Mouse (Mus musculus) liver, embryonic 11.5 days (tissue): ENCODE data around the gene Slc5a1. TPM values are rescaled to one million over a fixed set of nuclear protein-coding genes. Genes with fewer than 3 reads are reported as not detected.

ENCODE experiments used
- ATAC-seq: fragments of 200-750 bp; cut with Nextera tagmentation; replicated peaks from 2 replicates; pipeline ENCODE4 v1.8.0; 2017; ENCODE audit warnings: moderate number of reproducible peaks, mild to moderate bottlenecking, moderate TSS enrichment, moderate library complexity; ENCODE audit not compliant: low FRiP score
- DNase-seq: peaks from one replicate; pipeline ENCODE4 v3.0.0-alpha.2; 2017; ENCODE audit warnings: low spot score
- H3K27ac ChIP-seq: fragments of 300-500 bp; sonication (generic); 2 replicates; pipeline ENCODE4 v1.5.1; 2014; ENCODE audit warnings: mild to moderate bottlenecking, low read depth, low read length, control low read depth
- H3K27me3 ChIP-seq: fragments of 300-500 bp; sonication (generic); replicated peaks from 2 replicates; pipeline ENCODE4 v1.6.1; 2014; ENCODE audit warnings: low read length, mixed read lengths; ENCODE audit not compliant: control insufficient read depth, insufficient read depth
- H3K36me3 ChIP-seq: fragments of 300-500 bp; sonication (generic); 2 replicates; pipeline ENCODE4 v1.6.1; 2014; ENCODE audit warnings: mild to moderate bottlenecking, low read length, moderate library complexity, mixed read lengths; ENCODE audit not compliant: control insufficient read depth, insufficient read depth
- H3K4me1 ChIP-seq: fragments of 300-500 bp; sonication (generic); replicated peaks from 2 replicates; pipeline ENCODE4 v1.6.1; 2014; ENCODE audit warnings: low read length, mixed read lengths; ENCODE audit not compliant: control insufficient read depth, insufficient read depth
- H3K4me2 ChIP-seq: fragments of 300-500 bp; sonication (generic); 2 replicates; pipeline ENCODE4 v1.6.1; 2014; ENCODE audit warnings: mild to moderate bottlenecking, control low read depth, moderate library complexity
- H3K4me3 ChIP-seq: fragments of 300-500 bp; sonication (generic); 2 replicates; pipeline ENCODE4 v1.5.1; 2014; ENCODE audit warnings: low read depth, low read length, control low read depth
- H3K9ac ChIP-seq: fragments of 300-500 bp; sonication (generic); 2 replicates; pipeline ENCODE4 v1.6.1; 2014; ENCODE audit warnings: low read depth, low read length, control low read depth
- H3K9me3 ChIP-seq: fragments of 300-500 bp; sonication (generic); 2 replicates; pipeline ENCODE4 v1.6.1; 2016; ENCODE audit warnings: low read length, inconsistent platforms, mixed read lengths; ENCODE audit not compliant: control insufficient read depth
- WGBS: fragments of 180-500 bp; shearing (Covaris S2); extraction: QIAGEN DNeasy Blood & Tissue Kit; methylation state at CpG from one replicate; pipeline ENCODE4 v1.1.7; 2014; 5-methylcytosine and 5-hydroxymethylcytosine counted together
- polyA plus RNA-seq: library from polyadenylated mRNA; unstranded; fragments of >200 nt; fragmentation: Nextera tagmentation; extraction: Ambion mirVana; gene quantifications from 2 replicates; pipeline ENCODE4 v1.2.1, GENCODE M21; 2014

Slc5a1 gene
- polyA plus RNA-seq, 1 experiment from 2014 or later = not detected

GRCm38 (mm10) chr5:33211254-33211653 lies 107.2 kb downstream of the Slc5a1 start:
- ATAC-seq (no peak), DNase-seq (no peak)
- Histone ChIP-seq H3K4me3 (no peak overlapping the region), H3K27ac (no peak overlapping the region), H3K4me1 (no peaks in the 10 kb centered on the region), H3K4me2 (no peak overlapping the region), H3K9me3 (no peaks in the 10 kb centered on the region), H3K9ac (no peak overlapping the region), H3K36me3 (peaks cover 2% of the 10 kb centered on the region; the same call in 1 of the 2 replicates), H3K27me3 (no peaks in the 10 kb centered on the region)
- WGBS = 83% methylated on average over 5 of the region's 5 CpGs

Other genes with a start within 250 kb of the Slc5a1 start
- 13.0 and 14.1 TPM in 2 replicates for gene Prr14l, start 250.0 kb upstream of the Slc5a1 start, polyA plus RNA-seq
- 22.6 and 24.0 TPM in 2 replicates for gene Depdc5, start 240.5 kb upstream of the Slc5a1 start, polyA plus RNA-seq
- 361 and 380 TPM in 2 replicates for gene Ywhah, start 85.4 kb upstream of the Slc5a1 start, polyA plus RNA-seq
- 7.5 and 8.5 TPM in 2 replicates for gene Spon2, start 114.2 kb downstream of the Slc5a1 start, polyA plus RNA-seq
- 322 and 344 TPM in 2 replicates for gene Ctbp1, start 170.8 kb downstream of the Slc5a1 start, polyA plus RNA-seq
- gene Maea, start 231.3 kb downstream of the Slc5a1 start, polyA plus RNA-seq = 103 and 106 TPM in 2 replicates